Mouse (Mus musculus): Measurements from ENCODE around the gene Coa7.
"Not testable (repeated sequence)": the region's sequence is repeated elsewhere in the genome, so short reads cannot be mapped to it uniquely, and the experiment has no call there.

Gene Coa7

GRCm38 (mm10) chr4:108344631-108345083 is 16.7 kb downstream of the Coa7 start:
- DNase-seq (ENCODE audit: low spot score in 2 of 2) = no peak

GRCm38 (mm10) chr4:108345826-108346225 is 17.9 kb downstream of the Coa7 start:
- DNase-seq (ENCODE audit: low spot score in 2 of 2) = no peak

GRCm38 (mm10) chr4:108347111-108347510 is 19.2 kb downstream of the Coa7 start:
- no peak for DNase-seq (ENCODE audit: low spot score in 2 of 2)

- no peak for DNase-seq (ENCODE audit: low spot score in 2 of 2)
These were observed 20.4 kb downstream of the Coa7 start for GRCm38 (mm10) chr4:108348256-108348875.

GRCm38 (mm10) chr4:108349064-108349463 is 21.1 kb downstream of the Coa7 start:
- no peak for DNase-seq (ENCODE audit: low spot score in 2 of 2)

- DNase-seq (ENCODE audit: low spot score in 2 of 2) = no peak
These were observed 22.1 kb downstream of the Coa7 start for GRCm38 (mm10) chr4:108349836-108350547.

GRCm38 (mm10) chr4:108350819-108351218 is 22.9 kb downstream of the Coa7 start:
- no peak for DNase-seq (ENCODE audit: low spot score in 2 of 2)

- DNase-seq (ENCODE audit: low spot score in 2 of 2) = not testable (repeated sequence)
These were observed 25.7 kb downstream of the Coa7 start for GRCm38 (mm10) chr4:108353591-108353990.

- no peak for DNase-seq (ENCODE audit: low spot score in 2 of 2)
These were observed 29.5 kb downstream of the Coa7 start for GRCm38 (mm10) chr4:108357458-108357857.

GRCm38 (mm10) chr4:108358498-108358897 is 30.6 kb downstream of the Coa7 start:
- DNase-seq (ENCODE audit: low spot score in 2 of 2) = no peak

- peak; percentile 8 to 37 for DNase-seq (ENCODE audit: low spot score in 2 of 2)
These were observed 32.5 kb downstream of the Coa7 start for GRCm38 (mm10) chr4:108360136-108361055.

GRCm38 (mm10) chr4:108362321-108363261 is 34.7 kb downstream of the Coa7 start:
- DNase-seq (ENCODE audit: low spot score in 2 of 2) = no peak

GRCm38 (mm10) chr4:108363355-108364110 is 35.6 kb downstream of the Coa7 start:
- no peak for DNase-seq (ENCODE audit: low spot score in 2 of 2)

GRCm38 (mm10) chr4:108364111-108364476 is 36.2 kb downstream of the Coa7 start:
- DNase-seq (ENCODE audit: low spot score in 2 of 2) = no peak

GRCm38 (mm10) chr4:108369254-108369653 is 41.3 kb downstream of the Coa7 start:
- no peak for DNase-seq (ENCODE audit: low spot score in 2 of 2)

GRCm38 (mm10) chr4:108370409-108370808 is 42.5 kb downstream of the Coa7 start:
- DNase-seq (ENCODE audit: low spot score in 2 of 2) = no peak

GRCm38 (mm10) chr4:108371421-108371820 is 43.5 kb downstream of the Coa7 start:
- DNase-seq (ENCODE audit: low spot score in 2 of 2) = no peak

- no peak for DNase-seq (ENCODE audit: low spot score in 2 of 2)
These were observed 44.2 kb downstream of the Coa7 start for GRCm38 (mm10) chr4:108372166-108372565.

GRCm38 (mm10) chr4:108379476-108379875 is 51.5 kb downstream of the Coa7 start:
- no peak for DNase-seq (ENCODE audit: low spot score in 2 of 2)

GRCm38 (mm10) chr4:108380146-108380545 is 52.2 kb downstream of the Coa7 start:
- DNase-seq (ENCODE audit: low spot score in 2 of 2) = no peak
